Mouse (Mus musculus) adrenal gland, postnatal 14 days (tissue): ENCODE results near the gene Wdr64. TPM values are rescaled to one million over a fixed set of nuclear protein-coding genes. Genes with fewer than 3 reads are reported as not detected.
A peak's percentile ranks its signal among the peaks of the same experiment; 100 is the strongest.

Experiments
- DNase-seq: peaks from one replicate; pipeline ENCODE4 v3.0.0; 2021; ENCODE audit warnings: mixed read lengths
- long read RNA-seq, 2 experiments: library from polyadenylated mRNA; stranded (forward); transcript quantifications; one replicate each; pipeline ENCODE4 v2.0.0; 2021
- total RNA-seq: library from RNA; stranded (reverse); gene quantifications from 2 replicates; pipeline ENCODE4 v1.2.3, GENCODE M21; 2021

Wdr64 gene
- not detected in 2 replicates for total RNA-seq
- long read RNA-seq, experiment 1 = 0 reads
- long read RNA-seq, experiment 2 = 0 reads

DNA sequence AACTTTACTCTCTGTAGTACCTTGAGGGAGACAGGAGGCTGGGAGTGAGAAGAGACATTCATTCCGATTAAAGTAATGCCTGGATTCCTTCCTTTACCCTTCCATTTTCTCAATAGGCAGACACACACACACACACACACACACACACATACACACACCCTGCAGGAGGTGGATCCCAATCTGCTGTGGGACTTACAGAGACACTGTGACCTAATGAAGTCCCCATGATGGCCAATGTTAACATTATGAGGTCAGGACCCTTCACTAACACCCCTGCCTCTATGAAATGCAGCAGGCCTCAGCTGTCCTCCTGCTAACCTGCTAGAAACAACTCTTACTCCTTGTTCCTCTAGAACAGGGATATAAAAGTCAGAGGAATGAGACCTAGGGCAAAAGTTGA, at the start of gene Wdr64:
Gene Wdr64 (plus strand): TSS at position 301 of the 400 bp plus-strand sequence.
- DNase-seq = no peak

DNA sequence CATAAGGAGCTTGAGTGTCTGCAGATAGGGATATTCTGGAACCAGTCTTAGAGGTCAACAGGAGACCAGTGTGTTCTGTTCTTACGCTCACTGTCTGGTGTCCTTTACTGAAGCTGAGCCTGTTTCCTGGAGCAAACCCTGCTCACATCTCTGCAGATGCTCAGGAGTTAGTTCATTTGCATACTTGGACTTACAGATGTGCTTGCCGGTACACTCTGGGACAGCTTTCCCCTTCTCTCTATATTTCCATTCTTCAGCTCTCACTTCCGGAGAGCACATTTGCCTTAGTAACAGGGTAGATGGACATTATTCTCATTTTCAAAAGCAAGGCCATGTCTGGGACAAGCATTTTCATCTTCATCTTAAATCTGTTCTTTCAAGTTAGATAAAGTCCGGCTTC, 49.8 kb upstream of the Wdr64 start:
- DNase-seq = no peak

DNA sequence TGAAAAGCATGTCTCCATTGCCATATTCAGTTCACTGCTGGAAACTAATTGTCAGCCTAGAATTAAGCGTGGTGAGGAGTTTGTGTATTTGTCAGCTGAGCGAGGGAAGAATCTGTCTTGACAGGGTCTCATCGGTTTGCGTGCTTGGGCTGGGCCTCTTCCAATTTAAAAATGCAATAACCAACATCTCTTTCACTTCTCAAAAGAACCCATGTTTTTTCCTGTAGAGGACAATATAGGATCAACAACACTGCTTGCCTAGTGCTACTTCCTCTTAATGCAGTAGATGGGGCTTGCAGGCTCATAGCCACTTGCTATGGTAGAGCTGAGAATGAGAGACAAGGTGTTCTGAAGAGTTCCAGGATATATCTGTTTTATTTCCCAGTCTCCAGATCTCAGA, 38.5 kb upstream of the Wdr64 start:
- DNase-seq = no peak

DNA sequence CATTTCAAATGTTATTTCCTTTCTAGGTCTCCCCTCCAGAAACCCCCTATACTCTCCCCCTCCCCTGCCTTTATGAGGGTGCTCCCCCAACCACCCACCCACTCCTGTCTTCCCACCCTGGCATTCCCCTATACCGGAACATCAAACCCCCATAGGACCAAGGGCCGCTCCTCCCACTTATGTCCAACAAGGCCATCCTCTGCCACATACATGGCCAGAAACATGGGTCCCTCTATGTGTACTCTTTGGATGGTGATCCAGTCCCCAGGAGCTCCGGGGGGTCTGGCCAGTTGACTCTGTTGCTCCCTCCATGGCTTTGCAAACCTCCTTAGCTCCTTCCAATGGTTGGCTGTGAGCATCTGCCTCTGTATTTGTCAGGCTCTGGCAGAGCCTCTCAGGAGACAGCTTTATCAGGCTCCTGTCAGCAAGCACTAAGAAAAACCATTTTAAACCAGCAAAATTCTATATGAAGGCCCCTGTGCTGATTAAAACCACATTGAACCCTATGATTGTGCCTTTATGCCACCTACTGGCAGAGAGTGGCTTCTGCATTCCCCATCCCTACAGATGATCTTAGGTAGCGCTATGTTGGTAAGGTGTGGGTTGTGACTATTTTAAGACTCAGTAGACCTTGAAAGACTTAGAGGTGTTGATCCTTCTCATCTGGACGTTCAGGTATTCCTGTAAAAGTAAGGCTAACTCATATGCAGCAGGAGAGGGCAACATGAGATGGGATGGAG, 29.6 kb upstream of the Wdr64 start:
- DNase-seq = no peak

DNA sequence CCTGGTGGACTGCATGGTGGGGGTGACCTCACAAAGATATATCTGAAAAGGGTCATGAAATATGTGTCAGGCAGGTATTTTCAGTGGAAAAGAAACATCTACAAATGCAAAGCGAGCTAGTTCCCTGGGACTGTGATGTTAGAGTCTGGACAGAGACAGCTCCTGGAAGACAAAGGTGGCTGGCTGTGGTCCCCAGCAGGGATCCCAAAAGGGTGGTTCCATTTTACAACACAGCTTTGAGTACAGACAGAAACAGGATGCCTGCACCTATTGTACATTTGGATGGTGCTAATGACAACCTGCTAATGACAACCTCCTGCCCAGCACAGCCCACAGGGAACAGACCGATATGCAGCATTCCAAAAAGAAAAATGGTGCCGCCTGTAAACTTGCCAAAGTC, 28.9 kb upstream of the Wdr64 start:
- no peak for DNase-seq

DNA sequence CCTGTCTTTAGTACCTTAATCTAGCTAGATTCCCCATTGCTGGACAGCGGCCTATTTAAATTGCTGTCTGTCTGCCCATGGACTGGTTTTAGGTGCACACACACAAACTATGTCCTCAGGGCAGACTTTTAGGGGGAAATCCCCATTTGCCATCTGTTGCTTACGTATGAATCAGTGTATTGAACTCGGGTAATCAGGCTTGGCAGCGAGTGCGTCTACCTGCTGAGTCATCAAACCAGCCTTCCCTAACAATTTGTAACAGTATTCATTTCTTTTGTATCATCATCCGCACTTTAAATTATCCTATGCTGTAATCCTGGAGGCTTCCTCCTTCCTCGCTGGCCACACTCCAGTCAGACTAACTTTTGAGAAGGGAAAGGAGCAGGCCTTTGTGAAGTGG, 28.4 kb upstream of the Wdr64 start:
- no peak for DNase-seq

DNA sequence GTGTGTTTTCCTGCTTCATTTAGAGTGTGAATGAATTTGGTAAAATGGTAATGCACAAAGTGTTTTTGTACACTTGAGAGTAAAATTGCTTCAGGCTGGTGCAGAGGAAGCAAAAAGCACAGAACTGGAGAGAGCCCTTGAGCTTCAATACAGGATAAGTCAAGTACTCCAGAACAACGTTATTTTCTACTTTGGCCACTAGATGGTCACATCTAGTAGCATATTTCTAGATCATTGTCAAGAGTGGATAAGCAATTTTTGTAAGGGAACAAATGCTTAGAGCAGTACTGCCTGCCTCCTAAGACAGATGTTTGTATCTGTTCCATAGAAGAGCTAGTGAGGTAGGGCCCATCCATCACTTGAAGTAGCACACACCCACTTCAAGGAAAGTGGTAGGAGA, 26.8 kb upstream of the Wdr64 start:
- no peak for DNase-seq

DNA sequence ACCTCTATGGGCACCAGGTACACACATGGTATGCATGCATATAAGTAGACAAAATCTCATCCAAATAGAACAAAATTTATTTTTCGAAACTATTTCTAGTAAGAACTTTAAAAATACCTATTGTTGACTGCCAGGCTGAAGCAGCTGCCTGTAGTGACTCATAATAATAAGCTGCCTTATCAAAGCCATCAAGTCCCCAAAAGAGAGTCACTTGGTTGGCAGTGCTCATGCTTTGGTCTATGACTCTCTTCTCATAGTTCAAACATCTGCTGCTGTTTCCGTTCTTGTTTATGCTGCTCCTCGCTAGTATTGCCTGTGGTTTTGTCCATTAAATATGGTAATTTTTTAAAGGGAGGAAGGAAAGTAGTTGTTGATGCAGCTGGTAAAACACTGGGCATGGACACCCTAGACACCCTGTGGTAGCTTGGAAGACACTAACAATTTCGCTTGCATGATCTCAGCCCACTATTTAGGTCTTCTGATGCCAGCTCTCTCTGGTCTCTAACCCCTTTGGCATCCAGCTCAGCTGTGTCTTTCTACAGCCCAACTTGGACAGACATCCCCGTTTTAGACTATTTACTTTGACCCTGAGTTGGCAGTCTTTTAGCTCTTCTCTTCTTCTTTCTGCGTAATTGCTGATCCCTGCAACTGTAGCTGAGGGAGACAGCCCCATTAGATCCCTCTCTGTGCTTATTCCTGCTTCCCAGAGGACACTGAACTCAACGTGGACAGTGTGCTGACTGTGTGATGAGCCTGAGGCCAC, 24.6 kb upstream of the Wdr64 start:
- DNase-seq = no peak

DNA sequence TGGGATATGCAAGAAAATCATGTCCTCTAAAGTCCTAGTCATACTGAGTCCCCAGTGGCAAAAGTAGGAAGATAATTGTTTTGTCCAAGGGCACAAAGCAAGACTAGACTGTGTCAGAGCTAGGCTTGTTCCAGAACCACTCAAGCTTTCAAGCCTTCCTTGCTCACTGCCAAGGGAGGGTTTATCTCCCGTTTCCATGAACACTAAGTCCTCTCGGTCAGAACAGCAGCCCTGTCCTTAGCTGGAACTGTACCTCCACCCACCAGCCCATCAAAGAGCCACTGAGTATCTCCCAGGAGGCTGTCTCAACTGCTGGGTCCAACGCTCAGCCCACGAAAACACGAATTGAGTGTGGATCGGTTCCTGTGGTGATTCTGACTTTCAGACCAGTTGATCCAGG, 23.3 kb upstream of the Wdr64 start:
- no peak for DNase-seq

DNA sequence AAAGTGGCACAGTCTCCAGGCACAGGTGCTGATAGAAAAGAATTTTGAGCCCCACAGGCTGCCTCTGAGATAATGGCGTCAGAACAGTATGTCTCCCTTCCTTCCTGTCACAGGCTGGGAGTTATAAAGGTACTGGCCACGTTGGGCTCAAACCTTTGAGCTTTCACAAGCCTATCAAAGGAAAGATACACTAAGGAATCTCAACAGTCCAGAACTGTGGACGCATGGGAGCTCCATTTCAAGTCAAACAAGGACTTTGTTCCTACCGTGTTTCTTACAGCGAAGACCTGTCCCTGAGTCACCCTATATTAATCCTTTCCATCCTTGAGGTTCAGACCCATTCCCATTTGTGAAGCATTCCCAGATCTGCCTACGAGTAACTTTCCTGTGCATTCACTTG, 20.9 kb upstream of the Wdr64 start:
- no peak for DNase-seq

DNA sequence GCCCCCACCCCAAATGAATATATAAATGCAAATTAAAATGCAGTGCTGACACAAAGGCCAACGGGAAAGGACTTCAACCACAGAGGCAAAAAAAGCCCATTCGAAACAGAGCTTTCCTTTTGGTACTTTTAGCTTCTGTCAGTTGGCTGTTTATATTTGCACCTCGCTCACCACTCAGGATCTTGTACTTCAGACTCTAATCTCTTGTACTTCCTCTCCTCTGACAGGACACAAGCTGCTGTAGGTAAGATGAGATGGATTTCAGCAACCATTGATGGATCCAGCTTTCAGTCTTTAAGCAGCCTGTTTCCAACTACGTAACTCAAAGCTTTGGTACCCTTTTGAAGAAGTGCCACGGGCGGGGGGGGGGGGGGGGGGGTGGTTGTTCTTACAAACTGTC, 17.4 kb upstream of the Wdr64 start:
- no peak for DNase-seq

DNA sequence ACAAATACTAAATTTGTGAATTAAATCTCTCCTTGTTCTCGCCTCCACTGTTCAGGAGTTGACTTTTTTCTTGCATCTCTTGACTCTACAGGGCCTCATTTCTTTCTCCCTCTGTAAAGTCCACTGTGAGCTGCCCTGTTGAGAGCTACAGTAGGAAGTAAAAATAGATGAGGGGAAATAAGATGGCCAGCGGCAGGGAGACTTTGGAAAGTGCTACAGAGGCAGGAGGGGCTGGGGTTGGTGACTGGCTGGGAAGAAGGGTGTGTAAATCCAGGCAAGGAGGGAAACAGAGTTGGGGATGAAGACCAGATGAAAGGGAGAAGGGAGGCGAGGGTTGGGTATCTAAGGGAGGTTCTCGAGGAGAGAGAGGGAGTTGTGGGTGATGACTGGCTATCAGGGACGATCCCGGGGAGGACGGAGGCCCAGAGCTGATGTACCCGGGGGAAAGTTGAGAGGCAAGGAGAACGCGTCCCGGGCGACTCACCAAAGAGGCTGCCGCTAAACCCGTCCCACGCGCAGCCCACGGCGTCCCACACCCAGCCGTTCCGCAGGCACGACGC, 6.6 kb upstream of the Wdr64 start:
- DNase-seq = no peak

DNA sequence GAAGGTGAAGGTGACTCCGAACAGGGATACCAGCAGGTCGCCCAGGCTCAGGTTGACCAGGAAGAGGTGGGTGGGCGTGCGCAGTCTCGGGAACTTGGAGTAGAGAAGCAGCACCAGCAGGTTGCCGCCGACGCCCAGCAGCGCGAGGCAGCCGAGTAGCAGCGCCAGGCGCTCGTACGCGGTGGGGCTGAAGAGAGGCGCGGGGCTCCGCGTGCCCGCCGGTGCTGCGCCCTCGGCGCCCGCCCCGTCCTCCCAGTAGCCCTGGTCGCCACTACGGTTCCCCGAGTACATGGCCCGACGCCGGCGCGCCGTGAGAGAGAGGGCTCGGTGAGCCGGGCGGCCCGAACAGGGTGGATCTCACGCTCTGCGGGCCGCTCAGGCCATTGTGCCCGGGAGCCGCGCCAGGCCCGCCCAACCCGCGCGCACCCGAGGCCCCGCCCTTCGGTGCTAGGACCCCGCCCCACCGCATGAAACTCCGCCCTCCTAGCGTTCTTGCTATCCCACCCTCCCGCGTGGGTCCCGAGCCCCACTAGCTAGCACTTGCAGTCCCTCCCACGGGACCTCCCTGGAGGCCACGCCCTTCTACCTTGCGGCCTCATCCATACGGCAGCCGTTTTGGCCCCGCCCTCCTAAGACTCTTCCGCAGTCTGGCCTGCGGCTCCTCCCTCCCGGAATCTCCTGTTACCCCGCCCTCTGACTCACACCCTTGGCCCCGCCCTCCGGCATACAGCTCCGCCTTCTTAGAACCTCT, 6.0 kb upstream of the Wdr64 start, which contains the start of the genes Opn3 and Chml:
Gene Opn3 (minus strand): TSS at position 531 of the 751 bp plus-strand sequence.
Gene Chml (minus strand): TSS at position 656 of the 751 bp plus-strand sequence.
- DNase-seq = peak; percentile 99

DNA sequence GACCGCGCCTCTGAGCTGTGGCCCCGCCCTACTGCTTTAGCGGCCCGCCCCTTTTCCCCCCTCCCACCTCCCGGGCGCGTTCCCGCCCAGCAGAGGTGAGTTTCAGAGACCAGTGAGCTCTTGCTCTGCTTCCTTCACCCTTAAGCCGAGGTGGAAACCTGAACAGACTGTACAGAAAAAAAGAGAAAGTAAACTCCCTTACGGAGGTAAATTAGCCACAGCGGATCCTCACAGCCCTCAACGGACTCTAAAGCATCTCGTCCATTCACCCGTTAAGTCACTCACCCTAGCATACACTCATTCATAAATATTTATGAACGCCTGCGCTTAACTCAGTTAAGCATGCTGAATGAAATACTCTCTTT, 5.4 kb upstream of the Wdr64 start:
- DNase-seq = no peak

DNA sequence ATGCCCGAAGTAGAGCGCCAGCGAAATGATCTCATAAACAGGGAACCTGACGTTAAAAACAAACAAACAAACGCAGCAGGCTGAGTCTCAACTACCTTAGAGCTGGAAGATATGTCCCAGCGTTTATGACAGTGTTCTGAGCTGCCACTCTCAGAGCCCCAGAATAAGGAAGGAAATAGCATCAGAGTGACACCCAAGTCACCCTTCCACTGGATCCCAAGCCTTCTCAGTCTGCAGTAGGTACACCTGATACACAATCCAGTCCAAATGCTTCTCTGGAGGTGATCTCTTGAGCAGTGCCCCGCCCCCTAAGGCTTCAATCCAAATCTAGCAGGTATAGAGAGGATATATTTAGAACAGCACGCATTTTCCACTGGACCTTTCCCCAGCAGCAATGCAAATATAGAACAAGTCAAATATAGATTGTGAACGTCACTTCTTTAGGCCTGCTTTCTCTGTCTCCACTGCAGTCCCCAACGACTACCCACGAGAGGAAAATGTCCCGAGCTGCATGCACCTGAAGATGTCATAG, 4.9 kb upstream of the Wdr64 start:
- DNase-seq = no peak

DNA sequence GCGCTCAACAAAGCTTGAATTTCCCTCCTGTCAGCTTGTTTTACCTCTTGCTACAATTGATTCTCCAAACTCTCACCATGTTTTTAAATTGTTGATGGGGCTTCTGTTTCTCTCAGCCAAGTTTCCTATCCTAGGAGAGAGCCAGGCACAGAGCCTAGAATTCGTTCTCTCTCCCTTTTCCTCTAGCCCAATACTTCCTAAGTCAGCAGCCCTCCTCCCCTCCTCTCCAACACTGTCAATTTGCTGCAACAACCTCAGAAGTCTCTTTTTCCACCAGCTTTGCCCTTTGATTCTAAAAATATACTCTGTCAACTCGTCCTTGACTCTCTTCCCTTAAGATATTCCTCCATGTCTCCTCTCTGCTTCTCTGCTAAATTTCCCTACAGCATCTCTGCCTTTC, 982 bp downstream of the Wdr64 start:
- DNase-seq = no peak

DNA sequence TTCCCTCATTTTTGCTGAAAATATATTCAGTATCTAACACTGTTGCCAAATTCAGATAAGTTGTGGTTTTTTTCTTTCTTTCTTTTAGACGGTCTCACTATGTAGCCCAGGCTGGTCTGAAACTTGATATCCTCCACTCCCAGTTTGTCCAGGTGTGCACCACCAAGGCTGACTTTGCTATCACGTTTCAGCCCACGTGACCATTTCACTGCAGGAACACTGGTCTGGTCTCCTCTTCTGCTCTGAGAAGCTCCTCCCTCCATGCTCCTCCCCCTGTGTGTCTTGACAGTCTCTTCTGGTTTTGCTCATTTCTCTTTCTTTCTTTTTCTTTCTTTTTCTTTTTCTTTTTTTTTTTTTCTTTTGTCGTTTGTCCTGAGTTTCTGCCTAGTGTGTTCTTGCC, 1.4 kb downstream of the Wdr64 start:
- peak; percentile 19 for DNase-seq

DNA sequence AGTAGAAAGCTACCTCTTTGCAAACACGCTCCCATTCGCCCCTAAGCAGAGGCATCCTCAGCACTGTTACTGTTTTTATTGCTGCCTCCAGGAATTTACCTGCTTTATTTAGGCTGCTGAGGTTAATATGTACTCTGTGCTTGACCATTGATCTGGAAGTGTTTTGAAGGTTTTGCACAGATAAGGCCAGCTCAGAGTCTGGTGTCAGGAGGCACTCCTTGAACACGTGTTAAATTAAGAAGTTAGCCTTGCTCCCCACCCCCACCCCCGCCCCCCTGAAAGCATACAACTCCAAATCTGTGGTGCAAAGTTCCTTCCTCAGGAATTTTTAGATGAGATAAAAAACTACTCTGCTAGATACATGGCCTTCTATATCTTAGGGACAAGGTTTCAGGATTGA, 2.8 kb downstream of the Wdr64 start:
- no peak for DNase-seq

DNA sequence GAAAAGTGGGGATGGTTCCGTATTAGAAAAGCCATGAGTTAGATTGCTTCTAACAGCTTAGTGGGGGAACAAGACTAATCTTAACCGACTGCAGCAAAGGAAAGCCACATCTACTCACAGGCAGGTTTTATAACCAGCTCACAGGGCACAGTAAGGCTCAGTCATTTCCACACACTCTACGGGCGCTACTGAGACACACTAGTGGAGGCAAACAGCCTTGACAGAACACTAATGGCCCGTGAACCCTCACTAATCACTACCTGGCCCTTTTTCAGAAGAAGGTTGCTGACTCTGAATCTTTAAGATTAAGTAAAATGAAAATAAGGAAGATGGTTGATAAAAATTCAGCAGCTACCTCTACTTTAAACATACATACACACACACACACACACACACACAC, 9.2 kb downstream of the Wdr64 start:
- no peak for DNase-seq

DNA sequence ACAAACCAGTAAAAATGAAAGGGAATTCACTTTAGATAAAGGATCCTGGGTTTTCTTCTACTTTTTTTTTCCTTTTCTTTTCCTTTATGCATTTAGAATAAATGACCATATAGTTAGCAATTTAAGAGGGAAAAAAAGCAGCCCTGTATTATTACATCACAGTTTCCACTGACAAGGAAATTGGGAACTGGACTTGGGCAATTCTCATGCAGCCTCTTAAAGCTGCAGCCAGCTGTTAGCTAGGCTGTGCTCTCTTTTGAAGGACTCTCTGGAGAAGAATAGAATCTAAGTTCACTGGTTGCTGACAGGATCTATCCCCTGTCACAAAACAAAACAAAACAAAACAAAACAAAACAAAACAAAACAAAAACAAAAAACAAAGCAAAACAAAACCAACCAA, 9.6 kb downstream of the Wdr64 start:
- no peak for DNase-seq

DNA sequence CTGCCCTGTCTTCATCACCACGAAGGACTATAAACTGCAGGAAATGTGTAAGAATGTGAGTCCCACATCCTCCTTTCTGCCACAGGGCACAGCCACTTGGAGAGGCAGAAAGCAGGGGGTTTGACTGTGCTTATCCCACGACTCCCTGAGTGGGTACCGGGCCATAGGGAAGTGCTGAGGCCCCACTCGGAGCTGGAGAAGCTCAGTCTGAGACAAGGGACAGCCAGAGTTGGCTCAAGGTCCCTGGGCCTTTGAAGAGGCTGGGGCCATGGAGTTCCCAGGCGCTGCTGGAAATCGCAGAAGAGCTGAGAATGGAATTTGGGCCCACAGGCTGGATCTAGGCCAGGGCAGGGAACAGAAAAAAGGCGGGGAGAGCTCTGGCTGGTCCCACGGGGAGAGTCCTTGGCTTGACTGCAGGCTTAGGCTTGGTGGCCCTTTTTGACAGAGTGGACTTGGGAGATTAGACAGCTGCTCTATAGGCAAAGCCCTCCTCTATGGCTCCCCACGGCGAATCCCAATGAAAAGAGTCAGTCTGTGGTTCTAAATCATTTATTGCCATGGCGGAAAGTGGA, 14.0 kb downstream of the Wdr64 start:
- DNase-seq = peak; percentile 77

DNA sequence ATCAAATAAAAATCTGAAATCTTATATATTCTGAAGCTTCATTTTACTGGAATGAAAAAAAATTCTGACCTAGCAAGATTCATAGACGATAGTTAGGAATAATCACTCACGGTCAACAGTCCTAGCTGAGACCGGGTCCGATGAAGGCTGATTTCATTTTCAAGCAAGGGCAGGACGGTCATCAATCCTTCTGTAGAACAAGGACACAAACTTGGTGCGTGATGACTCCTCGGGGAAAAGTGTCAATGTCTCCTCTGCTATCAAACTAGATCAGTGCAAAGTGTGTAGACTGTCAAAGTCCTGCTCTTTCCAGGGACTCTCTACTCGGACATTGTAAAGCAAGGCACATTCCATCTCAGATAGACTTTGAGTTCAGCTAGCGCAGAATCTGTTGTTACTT, 18.4 kb downstream of the Wdr64 start:
- peak; percentile 27 for DNase-seq
